Mouse (Mus musculus) cerebellum, postnatal 25 days (tissue): Measurements from ENCODE around the gene Rnf212.
"Not testable (repeated sequence)": the region's sequence is repeated elsewhere in the genome, so short reads cannot be mapped to it uniquely, and the experiment has no call there.

Source experiments
- DNase-seq, 2 experiments: peaks; one replicate each; pipeline ENCODE4 v3.0.0; 2021; ENCODE audit warnings: mixed read lengths in 2 of 2

Rnf212 gene

DNA sequence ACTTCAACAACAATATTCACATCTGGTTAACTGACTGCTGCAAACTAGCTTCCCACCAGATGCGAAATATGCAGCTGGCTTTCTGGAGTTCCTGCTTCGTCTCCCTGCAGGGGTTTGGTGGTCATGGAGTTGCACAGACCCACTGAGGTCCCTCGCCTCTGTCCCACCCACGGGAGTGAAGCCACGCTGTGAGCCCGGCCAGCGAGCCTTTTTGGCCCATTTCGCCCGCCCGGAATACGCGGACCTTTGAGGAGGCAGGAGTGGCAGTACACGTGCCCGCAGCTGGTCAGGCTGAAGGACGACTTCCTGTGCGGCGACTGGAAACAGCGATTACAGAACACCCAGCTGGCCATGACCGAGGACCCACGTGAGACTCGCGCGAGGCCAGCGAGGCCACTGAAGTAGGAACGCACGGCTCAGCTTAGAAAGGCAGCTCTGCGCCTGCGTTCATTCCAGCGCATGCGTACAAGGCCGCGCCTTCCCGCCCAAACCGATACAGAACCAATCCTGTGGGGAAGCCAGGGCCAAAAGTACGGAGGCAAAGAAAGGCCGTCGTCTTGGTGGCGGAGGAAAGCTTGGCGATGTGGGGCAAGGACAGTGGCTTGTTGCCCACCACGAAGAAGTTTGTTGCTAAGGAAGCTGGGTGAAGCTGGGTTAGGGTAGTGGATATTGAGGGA is at the start of gene Rnf212:
Rnf212 (minus strand) TSS at position 353 of the 677 bp plus-strand sequence.
- no peak for DNase-seq

DNA sequence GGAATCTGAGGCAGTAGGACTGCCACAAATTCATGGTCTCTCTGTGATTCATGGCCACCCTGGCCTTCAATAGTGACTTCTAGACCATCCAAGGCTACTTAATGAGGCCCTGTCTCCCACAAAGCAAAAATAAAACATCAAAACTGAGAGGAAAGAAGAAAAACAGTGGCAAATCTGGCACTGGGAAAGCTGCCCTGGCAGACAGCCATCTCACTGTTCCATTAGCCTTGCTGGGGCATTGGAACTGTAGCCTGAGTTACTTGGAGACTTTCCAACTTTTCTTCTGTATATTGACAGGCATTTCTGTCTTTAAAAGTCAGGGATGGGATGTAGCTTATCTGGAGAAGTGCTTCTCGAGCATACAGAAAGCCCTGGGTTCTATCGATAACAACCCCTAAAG is 48.5 kb upstream of the Rnf212 start:
- DNase-seq = peak; percentile 3 to 7

DNA sequence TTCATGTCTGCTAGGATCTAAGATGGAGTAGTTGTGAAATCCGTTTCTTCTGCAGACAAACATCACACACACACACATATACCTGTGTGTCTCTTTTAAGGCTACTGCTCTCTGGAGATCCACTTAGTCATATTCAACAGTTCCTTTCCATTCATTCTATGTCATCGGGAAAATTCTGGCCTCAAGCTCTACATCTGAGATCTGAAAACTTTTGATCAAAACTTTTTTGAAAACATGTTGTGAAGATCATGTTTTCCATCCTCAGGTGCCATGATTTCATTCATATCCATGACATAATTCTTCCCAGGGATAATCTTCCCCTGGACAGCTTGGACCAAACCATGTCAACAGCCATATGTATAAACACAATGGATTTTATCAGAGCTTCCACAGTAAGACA is 34.0 kb upstream of the Rnf212 start, which contains the start of gene Vmn2r8:
Vmn2r8 (minus strand) TSS at position 101 of the 400 bp plus-strand sequence.
- DNase-seq = not testable (repeated sequence)

DNA sequence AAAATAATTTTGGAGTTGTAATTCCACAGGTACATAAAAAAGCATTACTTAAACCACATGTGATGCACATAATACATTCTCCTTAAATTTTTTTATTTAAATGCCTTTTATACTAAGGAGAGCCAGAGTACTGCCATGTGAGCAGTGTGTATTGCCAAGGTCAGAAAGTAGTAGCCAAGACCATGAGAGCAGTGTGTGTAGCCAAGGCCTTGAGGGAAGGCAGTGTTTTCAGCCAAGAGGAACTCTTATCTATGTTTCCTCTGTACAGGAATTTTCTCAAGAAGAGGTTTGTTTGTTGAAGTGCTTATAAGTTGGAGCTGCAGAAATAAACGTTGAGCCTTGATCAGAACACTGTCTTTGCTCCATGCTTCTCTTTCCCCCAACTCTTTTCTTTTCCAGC is 28.9 kb upstream of the Rnf212 start:
- no peak for DNase-seq

DNA sequence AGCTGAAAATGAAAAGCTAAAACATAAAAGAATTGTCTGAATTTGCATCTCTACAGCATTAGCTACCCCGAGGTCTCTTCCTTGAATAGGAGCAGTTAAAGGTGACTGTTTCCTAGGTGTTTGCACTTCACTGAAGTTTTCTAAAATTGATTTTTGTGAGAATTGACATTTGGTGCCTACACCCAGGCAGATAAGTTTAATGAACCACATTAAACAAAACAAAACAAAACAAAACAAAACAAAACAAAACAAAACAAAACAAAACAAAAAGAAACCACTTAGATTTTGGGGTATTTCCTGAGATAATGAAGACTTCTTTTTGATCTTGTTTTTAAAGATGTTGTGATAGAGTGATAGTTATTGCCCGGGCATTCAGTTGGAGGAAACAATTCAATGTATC is 20.5 kb upstream of the Rnf212 start, which contains the start of gene Tmed11:
Tmed11 (minus strand) TSS at position 101 of the 400 bp plus-strand sequence.
- not testable (repeated sequence) for DNase-seq

DNA sequence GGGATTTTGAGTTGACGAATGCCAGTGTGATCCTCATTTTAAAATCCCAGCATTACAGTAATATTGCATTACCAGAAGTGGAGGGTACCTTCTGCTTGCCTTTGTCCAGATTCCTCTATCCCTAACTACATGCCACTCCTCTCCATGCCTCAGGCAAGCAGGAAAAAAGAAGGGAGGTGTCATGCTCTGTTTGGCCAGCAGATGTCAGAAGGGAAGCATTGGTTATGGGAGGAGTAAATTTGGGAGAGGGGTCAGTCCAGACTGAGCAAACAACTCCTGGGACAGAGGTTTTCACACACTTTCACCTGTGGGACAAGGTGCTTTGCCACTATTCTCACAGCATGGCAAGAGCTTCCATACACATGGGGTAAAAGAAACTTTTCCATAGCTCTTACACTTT is 15.6 kb upstream of the Rnf212 start:
- DNase-seq = peak in 1 of 2 experiments; percentile 10

DNA sequence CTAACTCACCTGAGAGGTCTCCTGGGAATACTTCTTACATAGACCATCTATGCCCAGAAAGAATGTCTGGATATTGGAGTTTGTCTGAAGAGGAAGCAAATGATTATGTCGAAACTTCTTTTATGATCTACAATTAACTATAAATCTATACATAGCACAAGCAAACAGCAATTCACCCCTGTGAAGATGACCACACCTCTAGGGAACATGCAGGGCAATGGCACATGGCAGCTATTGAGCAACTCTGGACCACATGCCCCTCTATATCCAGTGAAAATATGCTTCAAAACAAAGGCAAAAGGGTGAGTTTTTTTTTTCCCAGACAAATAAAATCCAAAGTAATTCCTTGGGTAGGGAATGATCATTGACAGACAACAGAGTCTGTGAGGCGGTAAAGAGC is 14.8 kb downstream of the Rnf212 start:
- no peak for DNase-seq

DNA sequence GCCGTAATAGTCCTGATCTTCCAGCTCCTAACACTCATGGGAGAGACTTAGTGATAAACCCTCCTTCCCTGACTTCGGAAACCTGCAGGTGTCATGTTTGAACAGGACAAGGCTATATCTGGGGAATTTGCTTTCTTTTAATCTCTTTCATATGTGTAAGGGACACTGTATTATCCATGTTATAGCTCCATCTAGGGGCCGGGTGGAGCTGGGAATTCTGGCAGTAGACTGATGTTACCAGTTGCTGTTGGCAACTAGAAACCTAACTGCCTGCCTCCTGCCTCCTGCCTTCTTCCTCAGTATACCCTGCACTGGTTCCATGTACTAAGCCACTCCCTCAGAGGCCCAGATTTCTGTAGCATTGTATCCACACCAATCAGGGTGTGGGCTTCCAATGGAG is 16.4 kb downstream of the Rnf212 start:
- peak in 1 of 2 experiments; percentile 23 for DNase-seq

DNA sequence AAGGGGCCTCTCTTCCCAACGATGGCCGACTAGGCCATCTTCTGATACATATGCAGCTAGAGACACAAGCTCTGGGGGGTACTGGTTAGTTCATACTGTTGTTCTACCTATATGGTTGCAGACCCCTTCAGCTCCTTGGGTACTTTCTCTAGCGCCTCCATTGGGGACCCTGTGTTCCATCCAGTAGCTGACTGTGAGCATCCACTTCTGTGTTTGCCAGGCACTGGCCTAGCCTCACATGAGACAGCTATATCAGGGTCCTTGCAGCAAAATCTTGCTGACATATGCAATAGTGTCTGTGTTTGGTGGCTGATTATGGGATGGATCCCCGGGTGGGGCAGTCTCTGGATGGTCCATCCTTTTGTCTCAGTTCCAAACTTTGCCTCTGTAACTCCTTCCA is 23.5 kb downstream of the Rnf212 start:
- not testable (repeated sequence) for DNase-seq

DNA sequence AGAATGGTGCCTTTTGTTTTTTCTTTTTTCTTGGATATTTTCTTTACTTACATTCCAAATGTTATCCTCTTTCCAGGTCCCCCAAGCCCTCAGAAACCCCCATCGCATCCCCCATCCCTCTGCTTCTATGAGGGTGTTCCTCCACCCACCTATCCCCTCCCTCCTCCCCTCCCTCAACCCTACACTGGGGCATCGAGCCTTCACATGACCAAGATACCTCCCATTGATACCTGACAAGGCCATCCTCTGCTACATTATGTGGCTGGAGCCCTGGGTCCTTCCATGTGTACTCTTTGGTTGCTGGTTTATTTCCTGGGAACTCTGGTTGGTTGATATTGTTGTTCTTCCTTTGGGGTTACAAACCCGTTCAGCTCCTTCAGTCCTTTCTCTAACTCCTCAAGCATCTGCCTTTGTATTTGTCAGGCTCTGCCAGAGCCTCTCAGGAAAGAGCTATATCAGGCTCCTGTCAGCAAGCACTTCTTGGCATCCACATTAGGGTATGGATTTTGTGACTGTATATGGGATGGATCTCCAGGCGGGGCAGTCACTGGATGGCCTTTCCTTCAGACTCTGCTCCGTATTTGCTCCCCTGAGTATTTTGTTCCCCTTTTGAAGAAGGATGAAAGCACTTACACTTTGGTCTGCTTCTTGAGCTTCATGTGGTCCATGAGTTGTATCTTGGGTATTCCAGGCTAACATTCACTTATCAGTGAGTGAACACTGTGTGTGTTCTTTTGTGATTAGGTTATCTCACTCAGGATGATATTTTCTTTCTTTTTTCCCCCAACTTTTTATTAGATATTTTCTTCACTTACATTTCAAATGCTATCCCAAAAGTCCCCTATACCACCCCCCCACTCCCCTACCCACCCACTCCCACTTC is 24.2 kb downstream of the Rnf212 start:
- no peak for DNase-seq

DNA sequence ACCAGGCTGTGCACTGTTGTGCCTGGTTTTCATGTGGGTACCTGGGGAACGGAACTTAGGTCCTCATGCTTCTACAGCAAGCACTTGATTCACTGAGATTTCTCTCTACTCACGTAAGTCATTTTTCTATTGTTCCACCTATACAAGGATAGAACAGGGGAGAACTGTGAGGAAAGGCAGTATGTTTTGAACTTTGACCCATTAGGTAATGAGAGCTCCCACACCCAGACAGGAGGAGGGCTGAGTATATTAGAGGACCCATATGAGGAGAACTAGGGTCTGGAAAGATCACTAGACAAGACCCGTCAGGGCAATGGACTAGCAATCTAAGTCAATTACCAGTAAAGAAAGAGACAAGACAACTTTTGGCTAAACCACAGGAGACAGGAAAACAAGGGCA is 30.2 kb downstream of the Rnf212 start:
- DNase-seq = no peak

DNA sequence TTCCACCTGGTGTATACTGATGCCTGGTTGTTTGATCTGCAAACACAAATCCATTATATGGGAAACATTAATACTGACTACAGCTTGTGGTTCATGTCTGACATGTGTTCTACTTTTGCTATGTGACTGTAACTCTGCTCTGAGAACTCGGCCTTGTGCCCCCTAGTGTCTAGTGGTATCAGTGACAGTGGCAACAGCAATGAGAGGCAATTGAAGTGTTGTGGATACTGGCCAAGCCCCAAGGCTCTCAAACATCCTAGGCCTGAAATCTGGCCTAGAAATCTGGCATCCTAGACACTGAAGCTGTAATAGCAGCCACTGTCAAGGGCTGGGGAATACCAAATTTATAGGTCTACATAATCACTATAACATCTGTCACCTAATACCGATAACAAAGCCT is 30.9 kb downstream of the Rnf212 start:
- DNase-seq = no peak

DNA sequence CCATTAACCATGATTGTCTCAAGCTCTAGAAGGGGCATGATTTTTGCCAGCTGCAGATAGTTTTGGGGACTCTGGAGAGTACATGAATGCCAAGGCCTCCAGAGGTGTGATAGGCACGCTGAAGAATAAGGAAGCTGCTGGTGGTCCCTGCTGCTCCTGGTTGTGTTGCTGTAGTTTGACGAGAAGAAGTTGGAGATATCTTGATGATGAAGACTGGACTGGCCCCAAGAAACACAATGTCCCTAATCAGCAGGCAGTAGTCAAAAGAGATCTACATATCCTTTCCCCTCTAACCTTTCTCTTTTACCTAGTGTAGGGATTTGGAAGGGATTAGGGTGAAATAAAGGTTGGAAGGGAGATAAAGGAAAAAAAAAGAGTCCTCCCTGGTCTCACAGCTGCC is 32.2 kb downstream of the Rnf212 start:
- DNase-seq = no peak

DNA sequence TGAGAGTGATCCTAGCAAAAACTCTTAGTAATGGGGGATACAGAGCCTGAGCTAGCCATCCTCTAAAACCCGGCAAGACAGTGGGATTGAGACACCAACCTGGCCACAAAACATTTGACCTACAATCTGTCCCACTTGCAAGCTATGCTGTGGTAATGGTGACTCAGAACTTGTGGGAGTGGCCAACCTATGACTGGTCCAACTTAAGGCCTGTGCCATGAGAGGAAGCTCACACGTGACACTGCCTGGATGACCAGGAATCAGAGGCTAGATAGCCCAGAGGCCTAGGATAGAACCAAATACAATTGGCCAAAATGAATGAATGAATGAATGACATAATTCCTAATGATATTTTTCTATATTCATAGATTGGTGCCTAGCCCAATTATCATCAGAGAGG is 32.9 kb downstream of the Rnf212 start:
- DNase-seq = no peak

DNA sequence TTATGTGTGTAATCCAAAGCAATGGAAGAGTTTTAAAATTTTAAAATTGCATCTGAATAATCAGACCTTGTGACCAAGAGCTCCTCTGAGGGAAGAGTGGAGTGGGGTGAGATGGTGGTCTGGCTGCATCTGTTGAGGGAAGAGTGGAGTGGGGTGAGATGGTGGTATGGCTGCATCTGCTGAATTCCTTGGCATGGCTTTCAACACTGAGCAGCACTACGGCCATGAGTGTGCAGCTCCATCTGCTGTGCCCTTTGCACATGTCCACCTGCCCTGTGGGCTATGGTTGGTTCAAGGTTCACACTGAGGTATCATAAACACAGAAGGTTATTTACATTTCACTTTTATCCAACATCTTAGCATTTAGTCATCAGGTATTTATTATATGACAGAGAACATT is 47.4 kb downstream of the Rnf212 start:
- no peak for DNase-seq

DNA sequence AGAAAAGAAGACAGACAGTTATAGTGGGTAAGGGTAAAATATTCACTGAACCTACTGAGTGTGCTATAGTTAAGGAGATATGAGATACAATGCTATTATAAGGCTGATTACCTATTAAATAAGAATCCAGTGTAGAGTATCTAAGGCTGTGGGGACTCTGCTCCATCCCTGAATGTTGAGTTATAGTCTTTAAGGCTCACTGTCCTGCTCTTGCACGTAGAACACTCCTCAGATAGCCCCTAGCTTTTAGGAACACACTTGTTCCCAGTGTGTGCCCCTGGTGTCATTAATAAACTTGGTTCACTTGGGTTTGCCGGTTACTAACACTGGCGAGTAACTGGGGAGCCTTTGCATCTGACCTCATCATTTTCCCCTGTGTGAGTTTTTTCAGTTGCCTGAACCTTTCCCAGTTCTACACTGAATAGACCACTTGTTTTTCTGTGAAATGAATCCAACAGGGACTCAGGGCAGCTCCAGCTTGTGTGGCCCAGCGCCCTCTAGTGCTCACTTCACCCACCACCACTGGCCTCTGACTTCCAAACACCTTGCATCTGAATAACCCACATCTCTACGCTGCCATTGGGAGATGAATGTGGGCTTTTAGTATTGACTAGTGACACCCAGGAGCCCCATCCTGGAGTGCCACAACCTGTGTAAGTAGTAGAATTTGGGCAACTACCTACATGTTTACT is 48.1 kb downstream of the Rnf212 start:
- DNase-seq = peak; percentile 77 to 86

DNA sequence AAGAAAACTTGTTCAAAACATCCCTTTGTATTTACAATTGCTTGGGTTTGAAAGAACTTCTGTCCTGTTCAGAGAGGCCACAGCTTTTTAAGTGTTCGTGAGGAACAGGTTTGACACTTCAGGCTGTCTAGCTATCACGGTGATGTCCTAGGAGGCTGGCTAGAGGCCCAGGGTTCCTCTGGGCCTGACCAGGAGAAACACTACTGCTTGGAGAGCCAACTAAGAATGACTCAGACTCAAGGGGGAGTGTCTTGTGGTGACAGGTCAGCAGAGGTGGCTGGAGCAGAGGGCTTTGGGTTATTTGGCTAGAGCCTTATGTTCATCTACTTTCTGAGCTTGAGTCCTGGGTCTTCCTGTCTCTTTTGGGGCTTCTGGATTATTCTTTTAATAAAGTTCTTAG is 50.8 kb downstream of the Rnf212 start:
- DNase-seq = no peak

DNA sequence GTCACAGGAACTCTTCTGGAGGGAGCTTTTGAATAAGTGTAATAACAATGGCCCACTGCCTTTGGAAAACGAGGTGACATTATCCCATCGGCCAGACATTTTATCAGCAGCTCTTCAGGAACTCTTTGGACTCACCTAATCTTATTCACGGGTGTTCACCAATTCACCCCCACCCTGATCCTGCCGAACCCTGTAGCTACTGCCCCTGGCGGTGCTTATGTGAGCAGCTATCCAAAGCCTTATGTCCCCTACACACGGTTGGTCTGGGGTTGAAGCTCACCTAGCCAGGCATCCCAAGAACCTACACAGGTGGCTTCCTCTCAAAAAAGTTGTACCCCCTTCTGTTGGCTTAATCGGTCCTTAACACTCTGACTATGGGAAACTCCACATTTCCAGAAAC is 55.0 kb downstream of the Rnf212 start:
- DNase-seq = no peak

DNA sequence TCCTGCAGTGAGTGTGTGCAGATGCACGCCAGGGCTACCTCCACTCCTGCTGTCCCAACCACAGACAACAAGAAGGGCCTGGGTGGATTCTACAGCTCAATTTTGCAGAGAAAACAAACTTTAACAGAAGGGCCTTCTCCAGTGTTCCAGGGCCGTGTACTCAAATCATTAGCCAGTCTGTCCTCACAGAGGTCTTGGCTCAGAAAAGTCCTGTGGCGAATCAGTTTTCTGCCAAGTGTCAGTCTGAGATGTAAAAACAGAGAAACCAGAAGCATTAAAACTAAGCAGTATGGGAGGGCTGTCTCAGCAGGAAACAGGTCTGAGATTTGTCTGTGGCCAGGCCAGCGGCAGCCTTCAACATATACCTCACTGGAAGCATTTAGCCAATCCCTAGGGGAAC is 56.7 kb downstream of the Rnf212 start:
- DNase-seq = peak; percentile 33 to 57

DNA sequence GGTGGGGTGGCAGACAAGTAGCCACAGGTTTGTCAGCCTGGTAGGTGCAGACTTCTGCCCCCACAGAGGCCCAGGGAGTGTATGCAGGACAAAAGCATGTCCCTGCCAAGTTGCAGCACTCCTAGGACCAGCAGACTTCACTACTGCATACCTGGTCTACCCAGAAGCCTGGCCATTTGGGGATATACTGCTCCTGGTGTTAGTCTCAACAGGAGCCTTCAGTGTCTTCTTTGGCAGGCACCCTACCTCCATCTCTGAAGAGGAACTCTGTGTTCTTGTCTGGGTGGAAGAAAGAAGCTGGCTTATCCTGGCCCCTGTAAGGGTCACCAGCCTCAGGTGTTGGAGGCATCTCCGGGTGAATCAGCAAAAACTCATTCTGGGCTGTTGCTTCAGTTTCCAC is 58.8 kb downstream of the Rnf212 start:
- no peak for DNase-seq

DNA sequence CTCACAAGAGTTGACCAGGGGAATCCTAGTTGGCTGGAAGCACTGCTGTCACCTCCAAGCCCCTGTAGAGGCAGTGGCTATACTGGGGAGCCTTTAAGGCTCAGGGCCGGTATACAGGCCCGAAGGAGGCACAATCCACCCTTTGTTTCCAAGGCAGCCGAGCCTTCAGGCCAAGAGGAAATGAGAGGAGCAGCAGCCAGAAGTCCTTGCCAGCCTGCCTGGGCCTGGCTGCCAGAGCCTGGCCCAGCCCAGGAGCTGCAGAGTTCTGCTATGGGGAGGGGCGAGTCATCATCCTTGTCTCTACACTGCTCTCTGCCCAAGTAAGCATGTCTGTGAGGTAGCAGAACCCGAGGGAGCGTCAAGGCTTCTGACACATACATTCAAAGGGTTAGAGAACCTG is 60.6 kb downstream of the Rnf212 start:
- DNase-seq = peak; percentile 44 to 57

DNA sequence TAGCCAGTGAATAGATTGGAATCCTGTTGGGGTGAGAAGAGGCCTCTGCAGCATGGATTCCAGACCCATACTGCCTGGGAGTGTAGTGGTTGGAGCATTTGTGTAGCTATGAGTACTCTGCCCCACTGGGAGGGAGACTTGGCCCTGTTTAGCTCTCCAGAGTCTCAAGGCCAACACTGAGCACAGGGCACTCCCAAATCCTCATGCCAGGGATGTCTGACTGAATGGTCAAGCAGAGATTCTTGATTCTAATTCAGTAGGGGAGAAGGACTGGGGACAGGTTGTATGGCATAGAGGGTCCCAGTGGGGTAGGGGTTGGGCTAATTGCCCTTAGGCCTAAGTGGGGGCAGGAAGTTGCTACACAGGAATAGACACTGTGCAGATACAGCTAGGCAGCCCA is 61.1 kb downstream of the Rnf212 start:
- DNase-seq = no peak

DNA sequence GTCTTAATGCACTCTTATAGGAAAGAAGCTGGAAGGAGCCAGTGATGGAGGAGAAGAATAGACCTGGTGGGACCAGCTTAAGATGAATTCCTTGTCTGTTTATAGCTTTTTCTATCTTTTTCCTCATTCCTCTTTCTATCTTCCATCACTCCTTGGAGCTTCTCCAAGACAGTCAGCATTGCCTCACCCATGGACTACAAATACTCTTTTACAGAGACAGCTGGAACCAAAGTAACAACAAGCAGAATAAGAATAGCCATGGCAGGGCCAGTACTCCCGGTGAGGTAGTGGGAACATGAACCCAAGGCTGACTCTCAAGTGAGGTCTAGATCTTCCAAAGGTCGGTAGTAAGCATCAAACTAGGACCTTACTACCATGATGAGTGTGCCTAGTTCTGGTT is 61.7 kb downstream of the Rnf212 start:
- DNase-seq = no peak
